Mouse (Mus musculus) hindbrain, embryonic 10.5 days (tissue): ENCODE measurements at regions not wholly inside any gene's neighbourhood (a gene's known extent, or its start where the extent isn't known, plus 50 kb on each side); places are given as distances from the start of the nearest gene placed in this dataset.

Experiments used
- DNase-seq: peaks from one replicate; pipeline ENCODE4 v3.0.0-alpha.2; 2017; ENCODE audit warnings: low spot score
- H3K27ac ChIP-seq: fragments of 300-500 bp; sonication (generic); 2 replicates; pipeline ENCODE4 v1.5.1; 2016; ENCODE audit warnings: mild to moderate bottlenecking, moderate library complexity
- H3K27me3 ChIP-seq: fragments of 300-500 bp; sonication (generic); 2 replicates; pipeline ENCODE4 v1.6.1; 2016; ENCODE audit warnings: mild to moderate bottlenecking; ENCODE audit not compliant: poor library complexity, insufficient read depth, severe bottlenecking
- H3K36me3 ChIP-seq: fragments of 300-500 bp; sonication (generic); 2 replicates; pipeline ENCODE4 v1.6.1; 2016; ENCODE audit warnings: mild to moderate bottlenecking, moderate library complexity
- H3K4me1 ChIP-seq: fragments of 300-500 bp; sonication (generic); replicated peaks from 2 replicates; pipeline ENCODE4 v1.6.1; 2016; ENCODE audit warnings: mild to moderate bottlenecking
- H3K4me3 ChIP-seq: fragments of 300-500 bp; sonication (generic); 2 replicates; pipeline ENCODE4 v1.5.1; 2016; ENCODE audit warnings: mild to moderate bottlenecking, moderate library complexity
- H3K9me3 ChIP-seq: fragments of 300-500 bp; sonication (generic); 2 replicates; pipeline ENCODE4 v1.6.1; 2016; ENCODE audit warnings: mild to moderate bottlenecking, moderate library complexity
- WGBS: fragments of 180-500 bp; shearing (Covaris S2); methylation state at CpG from one replicate; pipeline ENCODE4 v1.1.7; 2016; 5-methylcytosine and 5-hydroxymethylcytosine counted together

GRCm38 (mm10) chr2:117539285-117539684 lies 196.5 kb upstream of the Rasgrp1 start:
- Histone ChIP-seq H3K36me3 (no peaks in the 10 kb centered on the region), H3K9me3 (no peaks in the 10 kb centered on the region)
- peak; percentile 11 for DNase-seq

GRCm38 (mm10) chr2:117541471-117541870 lies 198.7 kb upstream of the Rasgrp1 start:
- Histone ChIP-seq H3K27ac (no peak overlapping the region), H3K27me3 (no peaks in the 10 kb centered on the region), H3K9me3 (no peaks in the 10 kb centered on the region), H3K36me3 (no peaks in the 10 kb centered on the region), H3K4me1 (peaks cover 7% of the 10 kb centered on the region; the same call in 1 of the 2 replicates), H3K4me3 (no peak overlapping the region)
- 20% methylated on average over 6 of the region's 6 CpGs for WGBS
- DNase-seq, result peak; percentile 69

More at GRCm38 (mm10) chr2:117539285-117539684, 196.5 kb upstream of the Rasgrp1 start:
- no peak overlapping the region for H3K27ac ChIP-seq
- H3K4me1 ChIP-seq, result peaks cover 7% of the 10 kb centered on the region; the same call in 1 of the 2 replicates
- H3K27me3 ChIP-seq, result no peaks in the 10 kb centered on the region
- WGBS, result 57% methylated on average over 3 of the region's 3 CpGs
- H3K4me3 ChIP-seq, result no peak overlapping the region

GRCm38 (mm10) chr2:117542298-117542697 lies 199.5 kb upstream of the Rasgrp1 start:
- no peak for DNase-seq
- no peaks in the 10 kb centered on the region for H3K9me3 ChIP-seq
- WGBS, result 85% methylated on average over 4 of the region's 4 CpGs
- H3K36me3 ChIP-seq, result no peaks in the 10 kb centered on the region
- no peak overlapping the region for H3K4me3 ChIP-seq
- H3K4me1 ChIP-seq, result peaks cover 7% of the 10 kb centered on the region; the same call in 1 of the 2 replicates
- H3K27ac ChIP-seq, result no peak overlapping the region; the same call in 1 of the 2 replicates
- no peaks in the 10 kb centered on the region for H3K27me3 ChIP-seq

- H3K4me1 ChIP-seq, result peaks cover 10% of the 10 kb centered on the region; the same call in 1 of the 2 replicates
- no peaks in the 10 kb centered on the region for H3K27me3 ChIP-seq
- H3K9me3 ChIP-seq, result no peaks in the 10 kb centered on the region
- peak; percentile 16 for DNase-seq
- WGBS, result 70% methylated on average over 7 of the region's 7 CpGs
- no peak overlapping the region for H3K27ac ChIP-seq
- H3K36me3 ChIP-seq, result no peaks in the 10 kb centered on the region
- no peak overlapping the region for H3K4me3 ChIP-seq
Observed at GRCm38 (mm10) chr2:117543301-117543782, 200.5 kb upstream of the Rasgrp1 start.

- no peaks in the 10 kb centered on the region for H3K27me3 ChIP-seq
- WGBS, result 70% methylated on average over 4 of the region's 4 CpGs
- DNase-seq, result no peak
- H3K9me3 ChIP-seq, result no peaks in the 10 kb centered on the region
- no peaks in the 10 kb centered on the region for H3K36me3 ChIP-seq
- H3K27ac ChIP-seq, result no peak overlapping the region
- H3K4me3 ChIP-seq, result no peak overlapping the region
- peaks cover 5% of the 10 kb centered on the region; the same call in 1 of the 2 replicates for H3K4me1 ChIP-seq
Observed at GRCm38 (mm10) chr2:117548273-117548672, 205.5 kb upstream of the Rasgrp1 start.

- Histone ChIP-seq H3K9me3 (no peaks in the 10 kb centered on the region), H3K4me3 (no peak overlapping the region), H3K27me3 (no peaks in the 10 kb centered on the region), H3K27ac (no peak overlapping the region), H3K36me3 (no peaks in the 10 kb centered on the region), H3K4me1 (no peaks in the 10 kb centered on the region; the same call in none of the 2 replicates)
- 77% methylated on average over 2 of the region's 2 CpGs for WGBS
- no peak for DNase-seq
Observed at GRCm38 (mm10) chr2:117556301-117556700, 213.5 kb upstream of the Rasgrp1 start.

- WGBS, result 68% methylated on average over 7 of the region's 7 CpGs
- DNase-seq, result peak; percentile 30
- H3K4me3 ChIP-seq, result no peak overlapping the region
- H3K4me1 ChIP-seq, result peaks cover 4% of the 10 kb centered on the region; the same call in 1 of the 2 replicates
- H3K9me3 ChIP-seq, result no peaks in the 10 kb centered on the region
- no peaks in the 10 kb centered on the region for H3K27me3 ChIP-seq
- no peaks in the 10 kb centered on the region for H3K36me3 ChIP-seq
- no peak overlapping the region for H3K27ac ChIP-seq
Observed at GRCm38 (mm10) chr2:117570987-117571386, 228.2 kb upstream of the Rasgrp1 start.

GRCm38 (mm10) chr2:117587381-117587780 lies 244.6 kb upstream of the Rasgrp1 start:
- Histone ChIP-seq H3K27me3 (no peaks in the 10 kb centered on the region), H3K27ac (no peak overlapping the region), H3K4me1 (no peaks in the 10 kb centered on the region), H3K9me3 (no peaks in the 10 kb centered on the region), H3K4me3 (no peak overlapping the region), H3K36me3 (no peaks in the 10 kb centered on the region)
- WGBS, result 82% methylated on average over 3 of the region's 3 CpGs
- DNase-seq, result no peak

GRCm38 (mm10) chr2:117595028-117595427 lies 252.2 kb upstream of the Rasgrp1 start:
- no peak for DNase-seq
- Histone ChIP-seq H3K9me3 (no peaks in the 10 kb centered on the region), H3K4me1 (no peaks in the 10 kb centered on the region), H3K27ac (no peak overlapping the region), H3K36me3 (no peaks in the 10 kb centered on the region), H3K27me3 (no peaks in the 10 kb centered on the region), H3K4me3 (no peak overlapping the region)
- WGBS, result 62% methylated on average over 2 of the region's 2 CpGs

- DNase-seq, result no peak
- Histone ChIP-seq H3K4me1 (no peaks in the 10 kb centered on the region), H3K4me3 (no peak overlapping the region), H3K9me3 (no peaks in the 10 kb centered on the region), H3K27ac (no peak overlapping the region), H3K36me3 (no peaks in the 10 kb centered on the region), H3K27me3 (no peaks in the 10 kb centered on the region)
Observed at GRCm38 (mm10) chr2:117597573-117597972, 254.8 kb upstream of the Rasgrp1 start.

GRCm38 (mm10) chr2:117614772-117615171 lies 272.0 kb upstream of the Rasgrp1 start:
- no peaks in the 10 kb centered on the region for H3K27me3 ChIP-seq
- DNase-seq, result peak; percentile 7
- peaks cover 7% of the 10 kb centered on the region for H3K4me1 ChIP-seq
- H3K36me3 ChIP-seq, result no peaks in the 10 kb centered on the region
- WGBS, result 40% methylated on average over 1 of the region's 1 CpGs
- no peak overlapping the region for H3K27ac ChIP-seq
- no peak overlapping the region for H3K4me3 ChIP-seq
- no peaks in the 10 kb centered on the region for H3K9me3 ChIP-seq

- Histone ChIP-seq H3K27ac (no peak overlapping the region), H3K27me3 (no peaks in the 10 kb centered on the region), H3K4me1 (peaks cover 7% of the 10 kb centered on the region), H3K4me3 (no peak overlapping the region), H3K9me3 (no peaks in the 10 kb centered on the region), H3K36me3 (no peaks in the 10 kb centered on the region)
- WGBS, result 87% methylated on average over 3 of the region's 3 CpGs
- DNase-seq, result no peak
Observed at GRCm38 (mm10) chr2:117618063-117618462, 275.3 kb upstream of the Rasgrp1 start.

GRCm38 (mm10) chr2:117623955-117624354 lies 281.2 kb upstream of the Rasgrp1 start:
- 42% methylated on average over 3 of the region's 3 CpGs for WGBS
- no peak for DNase-seq

GRCm38 (mm10) chr2:117634906-117635305 lies 292.1 kb upstream of the Rasgrp1 start:
- H3K9me3 ChIP-seq, result no peaks in the 10 kb centered on the region
- no peak overlapping the region for H3K4me3 ChIP-seq
- 91% methylated on average over 4 of the region's 4 CpGs for WGBS
- no peak overlapping the region for H3K27ac ChIP-seq
- no peaks in the 10 kb centered on the region for H3K27me3 ChIP-seq
- H3K4me1 ChIP-seq, result no peaks in the 10 kb centered on the region
- no peaks in the 10 kb centered on the region for H3K36me3 ChIP-seq
- DNase-seq, result no peak

More at GRCm38 (mm10) chr2:117623955-117624354, 281.2 kb upstream of the Rasgrp1 start:
- Histone ChIP-seq H3K4me3 (no peak overlapping the region), H3K4me1 (no peaks in the 10 kb centered on the region), H3K36me3 (no peaks in the 10 kb centered on the region), H3K9me3 (no peaks in the 10 kb centered on the region), H3K27ac (no peak overlapping the region), H3K27me3 (no peaks in the 10 kb centered on the region)
